Mouse (Mus musculus) liver, postnatal 0 days (tissue): ENCODE measurements around the gene Syce1l.

Experiments used
- CTCF ChIP-seq: sonication (generic); IDR thresholded peaks from 2 replicates; pipeline ENCODE4 v1.5.1; 2016; ENCODE audit warnings: antibody characterized with exemption, low read depth
- EP300 ChIP-seq: IDR thresholded peaks from 2 replicates; pipeline ENCODE4 v1.6.1; 2016; ENCODE audit warnings: antibody characterized with exemption, low read depth, mild to moderate bottlenecking

- TF ChIP-seq EP300: no peak
- TF ChIP-seq CTCF: no peak
Observed at GRCm38 (mm10) chr8:113653151-113653550, 10.1 kb downstream of the Syce1l start.
